Mouse (Mus musculus): ENCODE results near the gene Lime1. TPM values are rescaled to one million over a fixed set of nuclear protein-coding genes. Genes with fewer than 3 reads are reported as not detected.

Gene Lime1
- total RNA-seq, 4 experiments from 2014 or later = 33.0 to 37.9 (median 34.9) TPM

DNA sequence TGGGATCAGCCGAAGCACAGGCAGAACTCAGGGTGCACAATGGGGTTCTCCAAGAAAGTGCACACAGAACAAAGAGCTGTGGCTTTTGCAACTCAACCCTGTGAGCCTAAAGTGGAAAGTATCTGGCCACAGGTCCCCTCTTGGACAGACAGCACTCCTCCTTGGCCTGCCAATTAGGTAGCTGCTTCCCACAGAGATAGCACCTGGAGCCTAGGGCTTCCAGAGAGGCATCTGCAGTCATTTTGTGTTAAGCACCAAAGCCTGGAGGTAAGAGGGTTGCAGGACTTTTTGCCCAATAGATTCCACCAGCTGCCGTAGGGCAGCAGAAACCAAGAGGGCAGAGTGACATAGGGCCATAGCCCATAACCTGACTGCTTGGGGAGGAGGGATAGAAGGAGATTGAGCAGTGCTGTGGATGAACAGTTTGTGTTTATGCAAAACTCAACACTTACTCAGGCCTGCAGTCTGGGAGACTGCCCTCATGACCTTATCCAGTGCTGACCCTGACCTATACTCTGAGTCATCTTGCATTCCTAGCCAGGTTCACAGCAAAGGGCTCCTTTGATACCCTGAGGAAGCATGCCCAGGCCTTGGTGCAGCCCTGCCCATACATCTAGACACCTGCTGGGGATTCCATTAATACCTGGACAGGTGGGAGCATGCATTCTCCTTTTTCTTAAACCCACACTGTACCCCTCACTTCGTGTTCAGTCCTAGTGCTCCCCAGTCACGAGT lies 10.4 kb downstream of the Lime1 start:
- no peak for DNase-seq (ENCODE audit: low spot score in 2 of 2)

DNA sequence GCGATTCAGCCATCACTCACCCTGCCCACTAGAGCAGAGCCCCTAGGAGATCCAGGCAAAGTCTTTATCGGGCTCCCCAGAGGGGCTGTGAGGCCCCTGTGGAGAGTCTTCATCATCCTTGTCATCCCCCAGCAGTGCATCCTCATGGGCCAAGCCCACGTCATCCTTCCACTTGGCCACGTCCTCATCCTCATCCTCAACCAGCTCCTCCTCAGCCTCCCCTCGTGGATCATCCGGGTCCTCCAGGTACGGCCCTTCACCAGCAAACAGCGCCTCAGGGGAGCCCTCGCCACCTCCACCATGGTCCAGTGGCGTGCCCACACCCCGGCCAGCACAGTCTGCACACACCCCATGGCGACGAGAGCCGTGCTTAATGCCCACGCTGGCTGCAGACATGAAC lies 11.1 kb downstream of the Lime1 start:
- no peak for DNase-seq (ENCODE audit: low spot score in 2 of 2)

DNA sequence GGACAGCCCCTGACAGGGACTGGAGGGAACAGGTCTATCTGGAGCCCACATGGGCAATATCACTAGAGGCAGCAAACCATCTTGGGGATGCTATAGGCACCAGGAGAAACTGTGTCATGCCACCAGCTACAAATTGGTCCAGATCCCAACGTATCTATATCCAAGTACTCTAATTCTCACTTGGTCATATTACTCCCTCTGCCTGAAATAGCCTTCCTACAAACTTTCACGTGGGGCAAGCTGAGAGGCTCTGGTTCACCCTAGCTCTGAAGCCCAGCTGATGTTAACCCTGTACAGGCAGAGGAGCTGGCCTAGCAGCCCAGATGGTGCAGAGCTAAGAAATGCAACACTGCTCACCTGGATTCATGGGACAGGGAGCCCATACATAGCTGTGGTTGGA lies 11.7 kb downstream of the Lime1 start:
- no peak for DNase-seq (ENCODE audit: low spot score in 2 of 2)

DNA sequence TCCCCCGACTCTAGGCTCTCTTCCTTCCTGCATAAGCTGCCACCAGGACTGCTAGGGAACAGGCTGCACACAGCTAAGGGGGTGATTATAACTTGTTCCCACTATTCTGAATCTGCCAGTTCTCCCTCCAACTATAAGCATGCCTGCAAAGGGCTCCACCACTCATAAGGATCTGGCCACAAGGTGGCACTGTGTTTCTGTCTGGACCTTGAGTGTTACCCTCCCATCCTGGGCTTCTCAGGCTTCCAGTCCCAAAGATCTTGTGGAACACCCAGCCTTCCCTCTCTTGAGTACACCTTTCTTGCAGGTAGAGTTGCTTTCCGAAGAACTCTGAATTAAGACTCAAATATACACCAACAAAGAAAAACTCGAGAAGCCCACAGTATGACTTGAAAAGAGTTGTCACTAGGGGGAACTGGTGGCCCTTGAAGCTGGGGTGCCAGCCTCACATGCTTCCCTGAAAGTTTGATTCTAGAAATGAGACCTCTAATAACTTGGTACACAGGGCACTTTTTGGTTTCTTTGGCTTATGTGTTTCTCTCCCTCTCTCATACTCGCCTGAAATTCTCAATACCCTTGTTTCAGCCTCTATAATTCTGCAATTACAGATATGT lies 12.8 kb downstream of the Lime1 start:
- peak; percentile 54 to 62 for DNase-seq (ENCODE audit: low spot score in 2 of 2)

DNA sequence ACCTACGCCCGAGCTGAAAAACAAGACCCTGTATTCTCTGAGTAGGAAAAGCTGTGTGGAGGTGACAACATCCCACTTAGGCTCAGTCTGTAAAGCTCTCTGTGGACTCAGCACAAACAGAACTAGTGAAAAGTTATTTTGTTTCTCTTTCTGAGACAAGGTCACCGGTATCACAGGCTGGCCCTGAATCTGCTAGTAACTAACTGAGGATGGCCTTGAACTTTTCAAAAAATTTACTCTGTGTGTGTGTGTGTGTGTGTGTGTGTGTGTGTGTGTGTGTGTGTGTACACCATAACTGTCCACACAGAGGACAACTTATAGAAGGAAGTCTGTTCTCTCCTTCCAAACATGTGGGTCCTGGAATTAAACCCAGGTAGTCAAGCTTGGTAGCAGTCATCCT lies 14.2 kb downstream of the Lime1 start:
- no peak for DNase-seq (ENCODE audit: low spot score in 2 of 2)

DNA sequence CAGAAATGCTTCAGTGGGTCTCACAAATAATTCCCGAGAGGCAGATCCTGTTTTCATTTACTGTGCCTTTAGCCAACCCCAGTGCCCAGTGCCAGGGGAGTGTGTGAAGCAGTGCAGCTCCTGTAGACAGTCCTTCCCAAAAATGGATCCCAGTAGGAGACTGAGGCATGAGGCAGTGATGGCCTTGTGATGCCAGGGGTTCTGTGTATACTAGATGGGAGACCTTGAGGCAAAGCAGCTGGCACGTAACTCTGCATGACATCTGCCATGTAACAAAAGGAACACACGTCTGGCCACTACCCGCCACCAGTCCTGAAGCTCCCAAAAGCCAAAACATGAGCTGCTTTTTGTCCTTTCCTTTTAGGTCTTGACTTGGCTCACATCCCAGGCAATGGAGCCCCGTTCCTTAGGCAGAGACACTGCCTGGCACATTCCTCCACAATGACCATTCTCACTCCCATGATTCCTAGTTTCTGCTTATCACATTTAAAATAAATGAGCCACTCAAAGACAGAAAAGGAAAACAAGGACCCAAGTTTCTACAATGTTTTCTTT lies 17.4 kb downstream of the Lime1 start:
- DNase-seq (ENCODE audit: low spot score in 2 of 2) = no peak

DNA sequence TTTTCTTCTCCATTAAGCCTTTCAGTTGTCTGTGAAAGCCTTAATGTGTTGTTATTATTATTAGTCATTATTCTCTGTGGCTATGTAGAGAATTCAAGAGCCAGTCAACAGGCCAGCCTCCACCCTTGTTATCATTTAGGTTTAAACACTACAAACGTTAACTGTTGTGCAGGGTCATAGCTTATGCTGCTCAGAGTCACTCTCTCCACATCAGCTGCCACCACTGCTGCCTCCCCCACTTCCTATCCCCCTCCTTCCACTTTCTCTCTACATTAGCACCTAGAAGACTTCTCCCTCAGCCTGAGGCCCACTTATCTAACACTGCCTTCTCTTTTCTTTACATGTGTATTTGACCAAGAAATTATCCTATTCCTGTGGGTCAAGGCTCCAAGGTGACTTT lies 21.6 kb downstream of the Lime1 start:
- DNase-seq (ENCODE audit: low spot score in 2 of 2) = no peak

DNA sequence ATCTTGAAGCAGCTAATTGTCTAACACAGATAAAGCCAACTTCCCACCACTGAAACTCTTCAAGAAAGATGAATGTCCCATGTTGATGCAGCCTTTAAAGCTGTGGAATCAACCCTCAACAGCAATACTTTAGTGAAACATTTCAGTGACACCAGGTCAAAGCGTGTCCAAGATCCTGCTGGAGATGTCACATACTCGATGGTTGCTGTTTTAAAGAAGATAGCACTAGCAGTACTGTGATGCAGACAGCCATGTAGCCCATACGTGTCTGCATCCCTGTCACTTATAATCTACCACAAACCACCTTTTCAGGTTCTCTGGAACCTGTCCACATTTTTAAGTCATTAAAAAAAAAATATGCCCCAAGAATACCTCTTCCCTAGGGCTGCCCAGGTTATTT lies 23.8 kb downstream of the Lime1 start:
- DNase-seq (ENCODE audit: low spot score in 2 of 2) = no peak

DNA sequence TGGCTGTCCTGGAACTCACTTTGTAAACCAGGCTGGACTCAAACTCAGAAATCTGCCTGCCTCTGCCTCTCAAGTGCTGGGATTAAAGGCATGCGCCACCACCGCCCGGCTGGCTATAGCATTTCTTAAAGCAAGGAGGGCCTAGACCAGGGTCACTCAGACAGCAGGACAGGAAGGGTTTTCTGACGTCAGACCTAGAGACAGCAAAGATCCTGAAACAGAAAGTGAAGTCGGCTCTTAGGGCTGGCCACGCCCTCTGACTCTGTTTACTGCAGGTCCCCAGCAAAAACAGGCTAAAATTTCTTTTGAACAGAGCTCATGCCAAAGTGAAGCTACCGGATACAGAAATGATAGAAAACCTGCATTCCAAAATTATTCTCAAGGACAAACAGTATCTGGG lies 29.8 kb downstream of the Lime1 start:
- DNase-seq (ENCODE audit: low spot score in 2 of 2) = no peak

DNA sequence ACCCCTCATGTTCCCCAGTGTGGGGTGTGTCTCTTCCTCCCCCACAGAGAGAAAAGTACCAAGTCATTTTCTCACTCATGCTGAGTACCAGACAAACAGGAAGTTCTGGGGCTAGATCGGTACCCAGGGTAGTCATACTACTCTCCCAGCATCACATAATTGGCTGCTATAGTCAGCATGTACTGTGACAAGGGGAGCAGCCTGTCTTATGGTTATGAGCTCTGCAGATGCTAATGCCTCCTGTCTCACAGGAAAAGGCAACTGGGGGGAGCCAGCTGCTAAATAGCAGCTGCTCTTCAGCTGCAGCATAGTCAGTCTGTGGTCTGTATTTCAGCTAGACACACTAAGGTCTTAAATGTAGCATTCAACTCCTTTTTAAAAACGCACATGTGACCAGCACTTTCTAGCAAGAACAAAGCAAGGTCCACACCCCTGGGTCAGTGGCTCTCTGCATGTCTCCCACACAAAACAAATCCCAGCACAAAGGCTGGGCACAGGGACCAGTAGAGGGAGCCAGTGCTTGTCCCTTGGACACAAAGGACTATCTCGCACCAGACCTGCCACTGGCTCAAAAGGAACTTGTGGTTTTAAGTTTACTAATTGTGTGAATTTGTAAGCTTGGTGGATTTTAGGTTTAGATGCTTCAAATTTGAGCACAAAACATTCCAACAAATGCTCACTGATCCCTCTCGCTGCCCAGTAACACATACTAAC lies 31.0 kb downstream of the Lime1 start:
- DNase-seq (ENCODE audit: low spot score in 2 of 2) = no peak

DNA sequence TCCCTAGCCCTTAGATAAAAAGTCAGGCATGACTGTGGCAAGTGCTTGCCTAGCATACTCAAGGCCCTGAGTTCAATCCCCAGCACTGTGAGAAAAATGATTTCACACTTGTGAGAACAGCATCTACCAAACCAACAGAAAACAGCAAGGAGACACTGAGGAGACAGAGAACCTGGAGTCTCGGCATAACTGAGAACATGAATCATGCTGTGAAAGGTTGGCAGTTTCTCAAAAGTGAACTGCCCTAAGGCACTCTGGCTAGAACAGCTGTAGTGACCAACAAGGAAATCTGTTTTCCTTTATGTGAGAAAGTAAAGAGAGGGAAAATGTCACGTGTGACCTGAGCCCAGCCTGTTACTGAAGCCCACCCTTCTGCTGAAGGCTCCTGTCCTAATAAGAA lies 33.3 kb downstream of the Lime1 start:
- no peak for DNase-seq (ENCODE audit: low spot score in 2 of 2)

DNA sequence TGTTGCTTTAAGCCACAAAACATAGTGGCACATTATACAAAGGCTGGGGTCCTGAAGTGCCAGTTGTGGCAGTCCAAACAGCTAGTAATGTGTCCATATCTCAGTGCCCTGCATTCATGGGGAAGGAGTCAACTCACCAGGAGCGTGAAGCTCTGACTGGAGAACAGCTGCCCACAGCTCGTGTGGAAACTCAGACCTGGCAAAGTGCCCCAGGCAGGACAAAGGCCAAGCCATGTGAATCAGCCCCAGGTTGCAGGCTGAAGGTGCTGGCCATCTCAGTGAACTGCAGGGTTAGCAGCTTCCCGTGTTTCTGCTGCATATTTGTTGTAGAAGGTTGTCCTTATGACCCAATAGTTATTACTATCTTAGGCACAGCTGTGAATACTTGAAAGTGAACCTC lies 36.1 kb downstream of the Lime1 start:
- no peak for DNase-seq (ENCODE audit: low spot score in 2 of 2)

DNA sequence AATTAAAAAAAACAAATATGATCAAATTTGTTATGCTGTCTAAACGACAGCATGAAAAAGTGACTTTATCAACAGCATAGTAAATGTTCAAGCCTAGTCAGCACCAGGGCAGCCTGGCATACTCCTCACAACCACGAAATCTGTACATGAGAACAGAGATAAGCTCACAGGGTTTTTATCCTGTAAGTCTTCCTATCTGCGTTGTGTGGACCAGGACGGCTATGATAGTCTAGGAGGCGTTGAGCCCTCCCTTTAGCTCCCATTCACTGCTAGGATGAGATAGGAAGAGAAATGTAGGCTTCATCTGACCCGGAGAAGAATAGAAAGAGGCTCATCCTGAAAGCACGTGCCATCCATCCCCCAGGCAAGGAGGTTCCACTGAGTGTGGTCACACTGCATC lies 39.5 kb downstream of the Lime1 start:
- no peak for DNase-seq (ENCODE audit: low spot score in 2 of 2)

DNA sequence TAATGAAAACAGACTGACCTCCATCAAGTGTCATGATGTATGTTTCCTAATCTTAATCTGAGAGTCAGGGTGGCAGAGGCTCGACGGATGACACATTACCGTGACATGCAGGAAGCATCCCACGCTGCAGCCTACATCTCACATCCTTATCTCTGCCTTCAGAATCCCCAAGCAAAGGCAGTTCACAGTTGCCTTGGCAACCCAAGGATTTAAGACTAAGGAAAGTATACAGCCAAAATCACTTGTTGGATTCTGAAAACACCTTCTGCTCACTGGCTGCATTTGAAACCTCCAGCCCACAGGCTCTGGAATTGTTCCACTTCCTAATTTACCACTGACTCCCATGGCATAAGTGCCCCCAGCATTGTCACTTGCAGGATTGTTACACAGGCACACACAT lies 40.5 kb downstream of the Lime1 start:
- DNase-seq (ENCODE audit: low spot score in 2 of 2) = peak; percentile 8 to 82

DNA sequence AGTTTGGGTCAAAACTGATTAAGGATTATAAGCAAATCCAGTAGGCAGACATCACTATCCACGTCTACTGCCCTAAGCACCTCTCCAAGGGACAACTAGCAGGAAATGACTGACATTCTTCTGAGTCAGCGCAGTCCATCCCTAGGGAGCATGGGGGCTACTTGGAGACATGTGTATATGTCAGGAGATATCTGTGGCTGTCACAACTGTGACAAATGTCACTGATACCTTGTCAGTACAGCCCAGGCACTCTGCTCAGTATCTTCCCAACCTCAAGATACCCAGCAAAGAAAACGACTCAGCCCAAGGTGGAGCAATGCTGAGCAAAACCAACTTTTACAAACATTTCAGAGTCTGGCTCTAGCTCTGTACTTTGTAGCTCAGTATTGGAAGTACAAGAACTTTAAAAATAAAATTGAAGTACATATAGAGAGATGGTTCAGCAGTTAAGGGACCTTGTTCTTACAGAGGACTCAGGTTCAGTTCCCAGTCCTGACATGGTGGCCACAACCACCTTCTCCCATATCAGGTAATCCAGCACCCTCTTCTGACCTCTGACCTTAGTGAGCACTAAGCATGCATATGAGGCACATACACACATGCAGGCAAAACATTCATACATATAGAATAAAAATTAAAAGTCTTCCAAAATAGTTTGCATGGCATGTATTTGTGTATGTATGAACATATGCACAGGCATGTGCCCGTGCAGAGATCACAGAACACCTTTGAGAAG lies 41.2 kb downstream of the Lime1 start:
- DNase-seq (ENCODE audit: low spot score in 2 of 2) = no peak

DNA sequence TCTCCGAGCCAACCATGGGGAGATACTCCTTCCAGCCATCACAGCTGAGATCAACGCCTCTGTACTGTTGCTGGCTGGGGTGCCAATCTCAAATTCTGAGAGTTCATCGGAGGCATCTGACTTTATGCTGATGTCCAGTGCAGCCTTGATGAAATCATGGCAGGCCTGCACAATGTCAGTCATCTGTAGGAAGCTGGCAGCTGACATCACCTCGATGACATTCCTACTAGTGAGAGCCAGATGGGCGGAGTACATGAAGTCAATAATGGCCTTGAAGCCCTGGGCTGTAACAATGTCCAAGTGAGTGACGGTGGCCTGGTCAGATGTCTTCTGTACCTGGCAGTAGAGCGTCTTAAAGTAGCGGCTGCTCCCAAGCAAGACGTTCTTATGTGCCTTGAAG lies 44.0 kb downstream of the Lime1 start:
- no peak for DNase-seq (ENCODE audit: low spot score in 2 of 2)

Other genes starting within 250 kb of the Lime1 start
- 100 to 1,000 TPM; 231 to 254 (median 236) TPM for gene Kcnq2, start 244.8 kb upstream of the Lime1 start, total RNA-seq (2022)
- gene Eef1a2, start 223.1 kb upstream of the Lime1 start, total RNA-seq (2022) = 1,000 to 10,000 TPM; 1,221 to 1,269 (median 1,259) TPM
- 10 to 100 TPM; 73.1 to 84.3 (median 75.9) TPM for gene Ppdpf, start 192.8 kb upstream of the Lime1 start, total RNA-seq (2022)
- not detected for gene Ptk6, start 177.3 kb upstream of the Lime1 start, total RNA-seq (2022)
- under 1 TPM in 3 of 4 experiments, not detected in 1; 0.16 to 0.40 (median 0.33) TPM for gene Srms, start 166.9 kb upstream of the Lime1 start, total RNA-seq (2022)
- gene Fndc11, start 160.1 kb upstream of the Lime1 start, total RNA-seq (2022) = not detected
- gene Helz2, start 138.1 kb upstream of the Lime1 start, total RNA-seq (2022) = 1 to 10 TPM; 2.3 to 3.5 (median 2.5) TPM
- 10 to 100 TPM; 20.0 to 24.2 (median 21.6) TPM for gene Gmeb2, start 92.0 kb upstream of the Lime1 start, total RNA-seq (2022)
- gene Stmn3, start 65.6 kb upstream of the Lime1 start, total RNA-seq (2022) = 100 to 1,000 TPM; 608 to 681 (median 642) TPM
- gene Rtel1, start 60.3 kb upstream of the Lime1 start, total RNA-seq (2022) = 10 to 100 TPM; 28.9 to 35.7 (median 29.6) TPM
- gene Zgpat, start 15.2 kb upstream of the Lime1 start, total RNA-seq (2022) = 10 to 100 TPM; 52.9 to 68.4 (median 59.9) TPM
- 10 to 100 TPM; 41.8 to 44.4 (median 43.9) TPM for gene Arfrp1, start 14.7 kb upstream of the Lime1 start, total RNA-seq (2022)
- gene Zbtb46, start 79.3 kb downstream of the Lime1 start, total RNA-seq (2022) = 10 to 100 TPM; 10.9 to 11.9 (median 11.4) TPM
- gene Abhd16b, start 113.1 kb downstream of the Lime1 start, total RNA-seq (2022) = not detected
- 10 to 100 TPM; 71.5 to 81.3 (median 74.0) TPM for gene Tpd52l2, start 117.1 kb downstream of the Lime1 start, total RNA-seq (2022)
- 100 to 1,000 TPM; 277 to 310 (median 297) TPM for gene Dnajc5, start 140.4 kb downstream of the Lime1 start, total RNA-seq (2022)
- 10 to 100 TPM; 53.5 to 80.6 (median 63.6) TPM for gene Uckl1, start 204.8 kb downstream of the Lime1 start, total RNA-seq (2022)
- gene Prpf6, start 211.8 kb downstream of the Lime1 start, total RNA-seq (2022) = 10 to 100 TPM; 54.0 to 60.9 (median 56.7) TPM
- gene Zfp512b, start 212.7 kb downstream of the Lime1 start, total RNA-seq (2022) = 10 to 100 TPM; 68.9 to 94.3 (median 77.1) TPM
- gene Samd10, start 219.1 kb downstream of the Lime1 start, total RNA-seq (2022) = 10 to 100 TPM; 19.6 to 22.3 (median 21.6) TPM